Mouse (Mus musculus) small intestine, adult 2 months (tissue): ENCODE data around the gene Cercam.
A peak's percentile ranks its signal among the peaks of the same experiment; 100 is the strongest.

Experiments used
- CTCF ChIP-seq: fragments of 200-500 bp; IDR thresholded peaks from 2 replicates; pipeline ENCODE4 v1.5.1; 2012; ENCODE audit warnings: low read depth, mild to moderate bottlenecking, control low read depth, inconsistent platforms, low read length, moderate library complexity, mixed read lengths; ENCODE audit not compliant: insufficient replicate concordance, insufficient read length; ENCODE audit errors: extremely low read depth
- POLR2A ChIP-seq: fragments of 200-500 bp; IDR thresholded peaks from 2 replicates; pipeline ENCODE4 v1.6.1; 2012; ENCODE audit warnings: low read depth, mild to moderate bottlenecking, control low read depth, inconsistent platforms, low read length, moderate library complexity

DNA sequence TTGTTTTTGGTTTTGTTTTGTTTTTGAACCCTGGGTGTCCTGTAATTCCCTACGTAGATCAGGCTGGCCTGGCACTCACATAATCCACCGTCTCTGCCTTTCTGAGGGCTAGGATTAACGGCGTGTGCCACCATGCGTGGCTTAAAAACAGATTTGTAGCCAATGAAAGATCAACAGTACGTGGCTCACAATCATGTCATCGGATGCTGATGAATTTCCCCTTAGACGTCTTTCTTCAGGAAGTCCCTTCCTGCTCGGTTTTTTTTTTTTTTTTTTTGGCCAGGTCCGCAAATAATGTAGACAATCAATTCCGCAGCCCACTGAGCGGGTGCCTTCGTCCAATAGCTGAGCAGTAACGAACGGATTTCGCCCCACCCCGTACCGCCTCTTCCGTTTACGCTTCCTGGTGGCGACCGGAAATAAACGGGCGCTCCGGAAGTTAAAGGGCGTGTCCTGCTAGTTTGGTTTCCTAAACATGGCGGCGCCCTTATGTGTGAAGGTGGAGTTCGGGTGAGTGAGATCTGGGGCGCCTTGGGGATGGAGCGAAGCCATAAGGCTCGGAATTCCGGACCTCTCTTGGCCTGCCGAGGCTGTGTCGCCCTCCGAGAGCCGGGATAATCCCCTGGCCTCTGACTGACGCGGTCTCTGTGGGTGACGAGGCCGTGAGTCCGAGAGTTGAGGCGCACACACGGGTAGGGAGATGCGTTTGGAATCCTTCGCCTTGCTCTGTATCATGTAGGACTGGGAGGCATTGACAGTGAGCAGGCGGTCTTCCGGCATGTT, 41.8 kb upstream of the Cercam start:
- peak; percentile 39; the same call in 1 of the 2 replicates for TF ChIP-seq POLR2A
- TF ChIP-seq CTCF, result no peak
